Mouse (Mus musculus) right cerebral cortex, postnatal 14 days (tissue): ENCODE measurements around the gene Ddx58.

ENCODE experiments used
- DNase-seq: peaks from one replicate; pipeline ENCODE4 v3.0.0; 2022

The Ddx58 gene

GRCm38 (mm10) chr4:40233062-40233664 lies 6.5 kb downstream of the Ddx58 start:
- DNase-seq, result no peak

- no peak for DNase-seq
Observed at GRCm38 (mm10) chr4:40229723-40230122, 9.9 kb downstream of the Ddx58 start.

GRCm38 (mm10) chr4:40227886-40228285 lies 11.7 kb downstream of the Ddx58 start:
- DNase-seq, result no peak

GRCm38 (mm10) chr4:40227131-40227530 lies 12.5 kb downstream of the Ddx58 start:
- DNase-seq, result no peak

GRCm38 (mm10) chr4:40226095-40226494 lies 13.5 kb downstream of the Ddx58 start:
- DNase-seq, result no peak

- DNase-seq, result no peak
Observed at GRCm38 (mm10) chr4:40221876-40222585, 17.6 kb downstream of the Ddx58 start.

- DNase-seq, result no peak
Observed at GRCm38 (mm10) chr4:40221004-40221760, 18.4 kb downstream of the Ddx58 start.

GRCm38 (mm10) chr4:40220437-40220836 lies 19.2 kb downstream of the Ddx58 start:
- DNase-seq, result no peak

GRCm38 (mm10) chr4:40218382-40218781 lies 21.2 kb downstream of the Ddx58 start:
- no peak for DNase-seq

- no peak for DNase-seq
Observed at GRCm38 (mm10) chr4:40217910-40218309, 21.7 kb downstream of the Ddx58 start.

GRCm38 (mm10) chr4:40212177-40212576 lies 27.5 kb downstream of the Ddx58 start:
- no peak for DNase-seq

GRCm38 (mm10) chr4:40207701-40208100 lies 31.9 kb downstream of the Ddx58 start:
- no peak for DNase-seq

GRCm38 (mm10) chr4:40205231-40205903 lies 34.3 kb downstream of the Ddx58 start:
- DNase-seq, result no peak

- no peak for DNase-seq
Observed at GRCm38 (mm10) chr4:40204374-40204773, 35.3 kb downstream of the Ddx58 start.

GRCm38 (mm10) chr4:40202205-40202604 lies 37.4 kb downstream of the Ddx58 start:
- DNase-seq, result no peak

GRCm38 (mm10) chr4:40195336-40195735 lies 44.3 kb downstream of the Ddx58 start:
- no peak for DNase-seq

GRCm38 (mm10) chr4:40193461-40193860 lies 46.2 kb downstream of the Ddx58 start:
- DNase-seq, result no peak

- no peak for DNase-seq
Observed at GRCm38 (mm10) chr4:40192246-40192645, 47.4 kb downstream of the Ddx58 start.

GRCm38 (mm10) chr4:40187956-40188355 lies 51.7 kb downstream of the Ddx58 start:
- DNase-seq, result no peak

- no peak for DNase-seq
Observed at GRCm38 (mm10) chr4:40184470-40184869, 55.2 kb downstream of the Ddx58 start.

GRCm38 (mm10) chr4:40183781-40184180 lies 55.8 kb downstream of the Ddx58 start:
- no peak for DNase-seq

GRCm38 (mm10) chr4:40182651-40183320 lies 56.8 kb downstream of the Ddx58 start:
- DNase-seq, result peak; percentile 72

GRCm38 (mm10) chr4:40181681-40182080 lies 57.9 kb downstream of the Ddx58 start:
- no peak for DNase-seq
